Mouse (Mus musculus) hindbrain, embryonic 15.5 days (tissue): ENCODE data around the gene Gm4498. TPM values are rescaled to one million over a fixed set of nuclear protein-coding genes. Genes with fewer than 3 reads are reported as not detected.
"Not testable (repeated sequence)": the region's sequence is repeated elsewhere in the genome, so short reads cannot be mapped to it uniquely, and the experiment has no call there.

Experiments used
- ATAC-seq: fragments of 200-750 bp; cut with Nextera tagmentation; 2 replicates; pipeline ENCODE4 v1.8.0; 2017; ENCODE audit warnings: low read depth, moderate number of reproducible peaks, moderate TSS enrichment; ENCODE audit not compliant: low FRiP score
- H3K27ac ChIP-seq: fragments of 300-500 bp; sonication (generic); replicated peaks from 2 replicates; pipeline ENCODE4 v1.5.1; 2015; ENCODE audit warnings: mild to moderate bottlenecking, inconsistent platforms
- H3K27me3 ChIP-seq: fragments of 300-500 bp; sonication (generic); 2 replicates; pipeline ENCODE4 v1.6.1; 2015; ENCODE audit warnings: control low read depth, inconsistent platforms
- H3K36me3 ChIP-seq: fragments of 300-500 bp; sonication (generic); 2 replicates; pipeline ENCODE4 v1.6.1; 2015; ENCODE audit warnings: control low read depth, inconsistent platforms
- H3K4me1 ChIP-seq: fragments of 300-500 bp; sonication (generic); replicated peaks from 2 replicates; pipeline ENCODE4 v1.6.1; 2015; ENCODE audit warnings: control low read depth, inconsistent platforms
- H3K4me2 ChIP-seq: fragments of 300-500 bp; sonication (generic); 2 replicates; pipeline ENCODE4 v1.6.1; 2015; ENCODE audit warnings: moderate library complexity, mild to moderate bottlenecking, inconsistent platforms
- H3K4me3 ChIP-seq: fragments of 300-500 bp; sonication (generic); 2 replicates; pipeline ENCODE4 v1.5.1; 2015; ENCODE audit warnings: mild to moderate bottlenecking, inconsistent platforms
- H3K9ac ChIP-seq: fragments of 300-500 bp; sonication (generic); 2 replicates; pipeline ENCODE4 v1.6.1; 2015; ENCODE audit warnings: inconsistent platforms
- H3K9me3 ChIP-seq: fragments of 300-500 bp; sonication (generic); 2 replicates; pipeline ENCODE4 v1.6.1; 2016; ENCODE audit warnings: control low read depth, inconsistent platforms
- WGBS: fragments of 180-500 bp; shearing (Covaris S2); methylation state at CpG from one replicate; pipeline ENCODE4 v1.1.7; 2015; 5-methylcytosine and 5-hydroxymethylcytosine counted together
- polyA plus RNA-seq: library from polyadenylated mRNA; unstranded; fragments of >200 nt; fragmentation: Nextera tagmentation; extraction: Ambion mirVana; gene quantifications from 2 replicates; pipeline ENCODE4 v1.2.1, GENCODE M21; 2015

The Gm4498 gene
- not detected in 2 replicates for polyA plus RNA-seq

DNA sequence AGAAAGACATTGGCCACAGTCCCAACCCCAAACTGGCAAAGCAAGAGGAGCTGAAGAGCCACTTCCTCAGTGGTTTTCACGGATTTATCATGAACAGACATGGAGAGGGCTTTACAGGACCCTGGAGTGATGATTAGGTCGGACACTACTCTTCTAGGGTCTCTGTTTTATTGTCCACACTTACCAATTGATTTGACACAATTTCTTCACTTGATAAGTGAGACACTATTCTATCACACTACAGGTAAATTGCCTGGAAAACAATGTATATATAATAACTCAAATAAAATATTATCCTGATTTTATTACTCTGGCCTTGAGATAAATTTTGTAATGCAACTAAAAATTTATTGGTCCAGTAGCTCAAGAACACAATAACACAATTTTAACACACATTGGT is at the start of gene Gm4498:
Gm4498 (minus strand) TSS at position 101 of the 400 bp plus-strand sequence.
- H3K9me3 ChIP-seq, H3K9ac ChIP-seq, H3K4me2 ChIP-seq, H3K27ac ChIP-seq, H3K27me3 ChIP-seq, H3K36me3 ChIP-seq, H3K4me3 ChIP-seq, H3K4me1 ChIP-seq, ATAC-seq: not testable (repeated sequence)
- no CpG with 5 or more reads among the region's 2 CpGs for WGBS

DNA sequence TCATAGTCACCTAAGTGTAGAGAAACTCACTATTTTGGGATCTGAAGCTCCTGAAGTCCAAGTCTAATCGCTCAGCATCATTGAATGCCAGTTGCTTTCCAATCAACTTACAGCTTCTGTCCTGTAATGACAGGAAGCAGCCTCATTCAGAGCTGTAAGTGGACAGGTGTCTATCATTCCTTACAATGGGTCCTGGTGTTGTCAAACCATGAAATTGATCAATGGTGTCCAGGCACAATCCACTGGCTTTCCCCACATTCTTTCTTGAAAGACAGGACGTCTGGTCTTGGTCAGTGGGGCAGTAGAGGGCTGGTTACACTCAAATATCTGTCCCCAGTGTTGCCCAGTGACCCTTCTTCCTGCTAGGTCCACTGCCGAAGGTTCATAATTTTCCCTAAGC is 29.1 kb upstream of the Gm4498 start, which contains the start of gene Gm5890:
Gm5890 (minus strand) TSS at position 101 of the 400 bp plus-strand sequence.
- not testable (repeated sequence) for H3K36me3 ChIP-seq, ATAC-seq, H3K27ac ChIP-seq, H3K4me1 ChIP-seq, H3K4me2 ChIP-seq, H3K9ac ChIP-seq, H3K4me3 ChIP-seq, H3K9me3 ChIP-seq, H3K27me3 ChIP-seq
- no CpG with 5 or more reads among the region's 3 CpGs for WGBS

DNA sequence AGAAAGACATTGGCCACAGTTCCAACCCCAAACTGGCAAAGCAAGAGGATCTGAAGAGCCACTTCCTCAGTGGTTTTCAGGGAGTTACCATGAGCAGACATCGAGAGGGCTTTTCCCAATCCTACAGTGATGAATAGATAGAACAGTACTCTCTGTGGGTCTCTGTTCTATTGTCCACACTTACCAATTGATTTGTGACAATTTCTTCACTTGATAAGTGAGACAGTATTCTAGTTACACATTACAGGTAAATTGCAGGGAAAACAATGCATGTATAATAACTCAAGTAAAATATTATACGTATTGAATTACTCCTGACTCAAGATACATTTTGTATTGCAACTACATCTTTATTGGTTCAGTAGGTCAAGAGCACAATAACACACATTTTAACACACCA is 28.1 kb downstream of the Gm4498 start, which contains the start of gene Gm6164:
Gm6164 (minus strand) TSS at position 101 of the 400 bp plus-strand sequence.
- H3K4me1 ChIP-seq, H3K4me3 ChIP-seq, H3K27me3 ChIP-seq, H3K4me2 ChIP-seq, ATAC-seq, H3K9me3 ChIP-seq, H3K9ac ChIP-seq, H3K27ac ChIP-seq, H3K36me3 ChIP-seq: not testable (repeated sequence)
- WGBS = no CpG with 5 or more reads among the region's 2 CpGs

DNA sequence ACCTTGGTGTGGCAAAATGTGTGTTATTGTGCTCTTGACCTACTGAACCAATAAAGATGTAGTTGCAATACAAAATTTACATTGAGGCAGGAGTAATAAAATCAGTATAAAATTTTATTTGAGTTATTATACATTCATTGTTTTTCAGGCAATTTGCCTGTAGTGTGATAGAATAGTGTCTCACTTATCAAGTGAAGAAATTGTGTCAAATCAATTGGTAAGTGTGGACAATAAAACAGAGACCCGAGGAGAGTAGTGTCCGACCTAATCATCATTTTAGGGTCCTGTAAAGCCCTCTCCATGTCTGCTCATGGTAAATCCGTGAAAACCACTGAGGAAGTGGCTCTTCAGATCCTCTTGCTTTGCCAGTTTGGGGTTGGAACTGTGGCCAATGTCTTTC is 40.2 kb downstream of the Gm4498 start, which contains the start of gene Vmn1r95:
Vmn1r95 (plus strand) TSS at position 301 of the 400 bp plus-strand sequence.
- not testable (repeated sequence) for H3K4me3 ChIP-seq, ATAC-seq, H3K36me3 ChIP-seq, H3K9me3 ChIP-seq, H3K27me3 ChIP-seq, H3K4me1 ChIP-seq, H3K4me2 ChIP-seq, H3K9ac ChIP-seq, H3K27ac ChIP-seq
- no CpG with 5 or more reads among the region's 3 CpGs for WGBS

Other genes with a start within 250 kb of the Gm4498 start
- not detected in 2 replicates for gene Nlrp9b, start 242.4 kb downstream of the Gm4498 start, polyA plus RNA-seq
- not detected in 2 replicates for gene Vmn1r91, start 134.1 kb downstream of the Gm4498 start, polyA plus RNA-seq
- not detected in 2 replicates for gene Gm16442, start 111.2 kb downstream of the Gm4498 start, polyA plus RNA-seq
- gene Vmn1r93, start 94.7 kb downstream of the Gm4498 start, polyA plus RNA-seq = not detected in 2 replicates
- not detected in 2 replicates for gene Vmn1r94, start 65.5 kb downstream of the Gm4498 start, polyA plus RNA-seq
- not detected in 2 replicates for gene Vmn1r95, start 40.1 kb downstream of the Gm4498 start, polyA plus RNA-seq
- not detected in 2 replicates for gene Gm6164, start 28.2 kb downstream of the Gm4498 start, polyA plus RNA-seq
- not detected in 2 replicates for gene Gm5890, start 29.0 kb upstream of the Gm4498 start, polyA plus RNA-seq
- gene Gm4133, start 100.2 kb upstream of the Gm4498 start, polyA plus RNA-seq = not detected in 2 replicates
- not detected in 2 replicates for gene Gm5728, start 141.6 kb upstream of the Gm4498 start, polyA plus RNA-seq
- gene Vmn1r100, start 184.1 kb upstream of the Gm4498 start, polyA plus RNA-seq = not detected in 2 replicates
- gene Vmn1r101, start 208.8 kb upstream of the Gm4498 start, polyA plus RNA-seq = not detected in 2 replicates
- not detected in 2 replicates for gene Gm10670, start 241.1 kb upstream of the Gm4498 start, polyA plus RNA-seq